Mouse (Mus musculus) liver, adult 2 months (tissue): Measurements from ENCODE around the gene Pygb. TPM values are rescaled to one million over a fixed set of nuclear protein-coding genes. Genes with fewer than 3 reads are reported as not detected.

Source experiments
- DNase-seq: peaks from one replicate; pipeline ENCODE4 v3.0.0-alpha.2; 2011; ENCODE audit warnings: low read depth, low spot score; ENCODE audit errors: extremely low read depth
- H3K27ac ChIP-seq: fragments of 200-500 bp; replicated peaks from 2 replicates; pipeline ENCODE4 v1.5.1; 2012; ENCODE audit warnings: low read depth, mild to moderate bottlenecking, control low read depth, inconsistent platforms, low read length; ENCODE audit not compliant: insufficient read depth
- H3K27me3 ChIP-seq: fragments of 200-500 bp; 2 replicates; pipeline ENCODE4 v1.6.1; 2012; ENCODE audit warnings: mild to moderate bottlenecking, moderate library complexity, low read length, inconsistent platforms; ENCODE audit not compliant: control insufficient read depth, insufficient read depth
- H3K36me3 ChIP-seq: fragments of 200-500 bp; 2 replicates; pipeline ENCODE4 v1.6.1; 2012; ENCODE audit warnings: low read length, inconsistent platforms; ENCODE audit not compliant: control insufficient read depth, insufficient read depth
- H3K4me1 ChIP-seq: fragments of 200-500 bp; 2 replicates; pipeline ENCODE4 v1.6.1; 2011; ENCODE audit warnings: low read length; ENCODE audit not compliant: control insufficient read depth, insufficient read depth
- H3K4me3 ChIP-seq: fragments of 200-500 bp; 2 replicates; pipeline ENCODE4 v1.5.1; 2011; ENCODE audit warnings: low read depth, mild to moderate bottlenecking, control low read depth, low read length, moderate library complexity; ENCODE audit not compliant: insufficient read depth
- H3K79me2 ChIP-seq: fragments of 200-500 bp; 2 replicates; pipeline ENCODE4 v1.6.1; 2012; ENCODE audit warnings: inconsistent platforms, mild to moderate bottlenecking, low read length, moderate library complexity; ENCODE audit not compliant: control insufficient read depth, insufficient read depth
- H3K9ac ChIP-seq: fragments of 200-500 bp; 2 replicates; pipeline ENCODE4 v1.6.1; 2012; ENCODE audit warnings: low read depth, mild to moderate bottlenecking, control low read depth, inconsistent platforms, low read length
- CTCF ChIP-seq: fragments of 200-500 bp; IDR thresholded peaks from 2 replicates; pipeline ENCODE4 v1.5.1; 2011; ENCODE audit warnings: low read depth, low read length, control low read depth
- POLR2A ChIP-seq: fragments of 200-500 bp; IDR thresholded peaks from 2 replicates; pipeline ENCODE4 v1.6.1; 2011; ENCODE audit warnings: low read length, control low read depth; ENCODE audit not compliant: insufficient read depth; ENCODE audit errors: extremely low read depth
- WGBS: fragments of 180-500 bp; shearing (Covaris S2); methylation state at CpG from one replicate; pipeline ENCODE4 v1.1.7; 2018; 5-methylcytosine and 5-hydroxymethylcytosine counted together
- polyA plus RNA-seq: library from polyadenylated mRNA; depleted of rRNA; stranded (reverse); fragments of >200 nt; gene quantifications from 2 replicates; pipeline ENCODE4 v1.2.3, GENCODE M21; 2012; rRNA removed
- total RNA-seq: library from RNA; depleted of rRNA; stranded (reverse); fragments of >200 nt; gene quantifications from 2 replicates; pipeline ENCODE4 v1.2.3, GENCODE M21; 2014; rRNA removed

The Pygb gene
- total and polyA plus RNA-seq, 2 experiments = 3.3 to 4.8 TPM

DNA sequence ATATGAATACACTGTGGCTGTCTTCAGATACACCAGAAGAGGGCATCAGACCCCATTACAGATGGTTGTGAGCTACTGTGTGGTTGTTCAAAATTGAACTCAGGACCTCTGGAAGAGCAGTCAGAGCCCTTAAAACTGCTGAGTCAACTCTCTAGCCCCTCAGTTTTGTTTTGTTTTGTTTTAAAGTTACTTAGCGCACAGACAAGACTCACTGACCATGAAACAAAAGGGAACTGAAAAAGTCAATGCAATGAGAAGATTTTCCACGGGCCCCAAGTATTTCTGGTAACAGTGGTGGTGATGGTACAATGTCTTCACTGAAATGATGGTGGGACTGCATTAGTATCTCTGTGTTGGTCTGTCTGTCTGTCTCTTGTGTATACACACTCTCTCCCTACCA, 74.6 kb downstream of the Pygb start:
- TF ChIP-seq CTCF (no peak), POLR2A (no peak)
- Histone ChIP-seq H3K27me3 (no peaks in the 10 kb centered on the region), H3K9ac (no peak overlapping the region), H3K27ac (no peak overlapping the region), H3K79me2 (no peaks in the 10 kb centered on the region; the same call in 1 of the 2 replicates), H3K4me3 (no peak overlapping the region), H3K36me3 (no peaks in the 10 kb centered on the region), H3K4me1 (no peaks in the 10 kb centered on the region)
- WGBS = 94% methylated on average over 2 of the region's 2 CpGs
- peak; percentile 30 for DNase-seq

DNA sequence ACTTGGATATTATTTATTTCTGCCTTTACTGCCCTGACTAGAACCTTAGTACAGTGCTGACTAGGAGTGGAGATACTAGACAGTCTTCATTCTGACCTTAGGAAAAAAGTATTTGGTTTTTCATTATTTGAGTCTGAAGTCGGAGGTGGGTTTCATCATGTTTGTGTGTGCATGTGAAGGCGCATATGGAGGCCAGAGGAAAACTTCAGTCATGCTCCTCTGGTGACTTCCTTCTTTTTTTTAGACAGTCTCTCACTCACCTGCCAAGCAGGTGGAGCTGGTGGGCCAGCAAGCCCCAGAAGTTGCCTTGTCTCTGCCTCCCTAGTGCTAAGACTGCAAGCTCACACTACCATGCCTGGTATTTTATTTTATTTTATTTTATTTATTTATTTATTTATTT, 80.5 kb downstream of the Pygb start:
- WGBS = 98% methylated on average over 2 of the region's 2 CpGs
- Histone ChIP-seq H3K4me1 (no peaks in the 10 kb centered on the region), H3K36me3 (no peaks in the 10 kb centered on the region), H3K79me2 (peaks cover 2% of the 10 kb centered on the region; the same call in 1 of the 2 replicates), H3K4me3 (no peak overlapping the region), H3K27ac (no peak overlapping the region), H3K27me3 (no peaks in the 10 kb centered on the region), H3K9ac (no peak overlapping the region)
- TF ChIP-seq POLR2A (no peak), CTCF (no peak)
- no peak for DNase-seq

DNA sequence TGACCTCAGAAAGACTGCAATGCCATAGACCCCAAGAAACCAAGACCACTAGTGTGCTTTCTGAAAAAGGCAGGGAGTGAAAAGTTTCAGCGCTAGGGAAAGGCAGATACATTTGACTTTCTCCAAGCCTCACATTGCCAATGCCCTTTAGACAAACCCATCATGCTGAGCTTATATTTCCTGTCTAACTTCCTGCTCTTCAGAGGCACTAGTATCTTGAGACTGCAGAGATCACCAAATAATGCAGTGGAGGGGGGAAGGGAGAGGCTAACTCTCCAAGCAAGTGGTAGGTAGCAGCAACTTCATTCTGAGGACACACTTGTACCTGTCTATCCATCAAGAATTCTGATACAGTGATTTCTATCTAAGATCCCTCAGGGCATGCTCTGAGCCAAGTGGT, 82.9 kb downstream of the Pygb start:
- 70% methylated on average over 1 of the region's 1 CpGs for WGBS

GRCm38 (mm10) chr2:150874508-150874907, 88.0 kb downstream of the Pygb start:
- DNase-seq = no peak
- Histone ChIP-seq H3K9ac (no peak overlapping the region), H3K4me3 (no peak overlapping the region), H3K27me3 (no peaks in the 10 kb centered on the region), H3K27ac (no peak overlapping the region), H3K79me2 (no peaks in the 10 kb centered on the region; the same call in 1 of the 2 replicates), H3K4me1 (no peaks in the 10 kb centered on the region), H3K36me3 (no peaks in the 10 kb centered on the region)
- TF ChIP-seq POLR2A (no peak), CTCF (no peak)
- WGBS = 94% methylated on average over 1 of the region's 1 CpGs

More for the DNA sequence above, 82.9 kb downstream of the Pygb start:
- Histone ChIP-seq H3K27ac (no peak overlapping the region), H3K79me2 (peaks cover 2% of the 10 kb centered on the region; the same call in 1 of the 2 replicates), H3K36me3 (no peaks in the 10 kb centered on the region), H3K4me1 (no peaks in the 10 kb centered on the region), H3K9ac (no peak overlapping the region), H3K27me3 (no peaks in the 10 kb centered on the region), H3K4me3 (no peak overlapping the region)
- TF ChIP-seq CTCF (no peak), POLR2A (no peak)
- DNase-seq = no peak

DNA sequence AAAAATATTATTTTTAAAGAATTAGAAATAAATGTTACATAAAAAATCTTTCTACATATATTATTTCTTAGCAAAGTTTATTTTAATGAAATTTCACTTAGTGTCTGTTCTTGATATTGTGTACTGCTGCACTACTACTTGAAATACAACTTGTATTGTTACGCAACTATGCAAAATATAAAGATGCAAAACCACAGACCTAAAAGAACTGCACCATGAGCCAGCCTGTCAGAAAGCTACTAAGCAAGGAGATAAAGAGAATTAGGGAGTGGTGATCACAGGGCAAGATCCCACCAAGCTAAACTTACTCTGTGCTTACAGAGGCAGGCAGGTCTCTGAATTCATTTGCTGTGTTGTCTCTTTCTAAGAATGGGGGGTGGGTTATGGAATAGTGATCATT, 88.7 kb downstream of the Pygb start:
- no peak for TF ChIP-seq CTCF
- TF ChIP-seq POLR2A = no peak
- DNase-seq = no peak
- H3K79me2 ChIP-seq = no peaks in the 10 kb centered on the region; the same call in 1 of the 2 replicates
- H3K9ac ChIP-seq = no peak overlapping the region
- no peaks in the 10 kb centered on the region for H3K27me3 ChIP-seq
- WGBS = 98% methylated on average over 1 of the region's 1 CpGs
- no peak overlapping the region for H3K4me3 ChIP-seq
- no peak overlapping the region for H3K27ac ChIP-seq
- H3K36me3 ChIP-seq = no peaks in the 10 kb centered on the region
- H3K4me1 ChIP-seq = no peaks in the 10 kb centered on the region

GRCm38 (mm10) chr2:150877561-150877960, 91.0 kb downstream of the Pygb start:
- TF ChIP-seq CTCF (no peak), POLR2A (no peak)
- no peak overlapping the region for H3K4me3 ChIP-seq
- 90% methylated on average over 4 of the region's 4 CpGs for WGBS
- no peaks in the 10 kb centered on the region for H3K27me3 ChIP-seq
- H3K36me3 ChIP-seq = no peaks in the 10 kb centered on the region
- no peak for DNase-seq
- no peaks in the 10 kb centered on the region for H3K4me1 ChIP-seq
- H3K79me2 ChIP-seq = no peaks in the 10 kb centered on the region; the same call in 1 of the 2 replicates
- no peak overlapping the region for H3K9ac ChIP-seq
- no peak overlapping the region for H3K27ac ChIP-seq

Other genes with a start within 250 kb of the Pygb start
- gene Cst7, start 216.3 kb upstream of the Pygb start, total RNA-seq = not detected in 2 replicates
- gene Cst7, start 216.3 kb upstream of the Pygb start, polyA plus RNA-seq = 0.27 TPM in 1 of 2 replicates, not detected in the other
- 37.2 and 42.9 TPM in 2 replicates for gene Apmap, start 178.2 kb upstream of the Pygb start, total RNA-seq
- 23.5 and 42.7 TPM in 2 replicates for gene Apmap, start 178.2 kb upstream of the Pygb start, polyA plus RNA-seq
- 0.47 and 0.83 TPM in 2 replicates for gene Acss1, start 118.2 kb upstream of the Pygb start, total RNA-seq
- 0.29 and 0.47 TPM in 2 replicates for gene Acss1, start 118.2 kb upstream of the Pygb start, polyA plus RNA-seq
- not detected in 2 replicates for gene Vsx1, start 97.4 kb upstream of the Pygb start, total RNA-seq
- not detected in 2 replicates for gene Vsx1, start 97.4 kb upstream of the Pygb start, polyA plus RNA-seq
- gene Entpd6, start 37.7 kb upstream of the Pygb start, total RNA-seq = 3.9 and 6.6 TPM in 2 replicates
- gene Entpd6, start 37.7 kb upstream of the Pygb start, polyA plus RNA-seq = 8.4 and 8.9 TPM in 2 replicates
- gene Abhd12, start 118.0 kb downstream of the Pygb start, total RNA-seq = 31.8 and 33.4 TPM in 2 replicates
- gene Abhd12, start 118.0 kb downstream of the Pygb start, polyA plus RNA-seq = 26.3 and 28.4 TPM in 2 replicates
- 4.4 and 5.4 TPM in 2 replicates for gene Gins1, start 118.7 kb downstream of the Pygb start, total RNA-seq
- gene Gins1, start 118.7 kb downstream of the Pygb start, polyA plus RNA-seq = 2.0 and 2.7 TPM in 2 replicates